Mouse (Mus musculus) neural tube, embryonic 15.5 days (tissue): ENCODE data around the gene Ubp1. TPM values are rescaled to one million over a fixed set of nuclear protein-coding genes. Genes with fewer than 3 reads are reported as not detected.

Experiments used
- ATAC-seq: fragments of 200-750 bp; cut with Nextera tagmentation; 2 replicates; pipeline ENCODE4 v1.8.0; 2017; ENCODE audit warnings: mild to moderate bottlenecking, moderate TSS enrichment, moderate library complexity; ENCODE audit not compliant: low FRiP score
- H3K27ac ChIP-seq: fragments of 300-500 bp; sonication (generic); replicated peaks from 2 replicates; pipeline ENCODE4 v1.5.1; 2015; ENCODE audit warnings: mild to moderate bottlenecking, inconsistent platforms
- H3K27me3 ChIP-seq: fragments of 300-500 bp; sonication (generic); replicated peaks from 2 replicates; pipeline ENCODE4 v1.6.1; 2015; ENCODE audit warnings: inconsistent platforms
- H3K36me3 ChIP-seq: fragments of 300-500 bp; sonication (generic); 2 replicates; pipeline ENCODE4 v1.6.1; 2015; ENCODE audit warnings: inconsistent platforms
- H3K4me1 ChIP-seq: fragments of 300-500 bp; sonication (generic); 2 replicates; pipeline ENCODE4 v1.6.1; 2015; ENCODE audit warnings: inconsistent platforms
- H3K4me2 ChIP-seq: fragments of 300-500 bp; sonication (generic); 2 replicates; pipeline ENCODE4 v1.6.1; 2015; ENCODE audit warnings: inconsistent platforms, mild to moderate bottlenecking, moderate library complexity
- H3K4me3 ChIP-seq: fragments of 300-500 bp; sonication (generic); replicated peaks from 2 replicates; pipeline ENCODE4 v1.5.1; 2015; ENCODE audit warnings: mild to moderate bottlenecking, inconsistent platforms
- H3K9ac ChIP-seq: fragments of 300-500 bp; sonication (generic); replicated peaks from 2 replicates; pipeline ENCODE4 v1.6.1; 2015; ENCODE audit warnings: mild to moderate bottlenecking, inconsistent platforms
- H3K9me3 ChIP-seq: fragments of 300-500 bp; sonication (generic); replicated peaks from 2 replicates; pipeline ENCODE4 v1.6.1; 2016; ENCODE audit warnings: inconsistent platforms
- WGBS: fragments of 180-500 bp; shearing (Covaris S2); methylation state at CpG from one replicate; pipeline ENCODE4 v1.1.7; 2015; ENCODE audit warnings: mixed read lengths; 5-methylcytosine and 5-hydroxymethylcytosine counted together
- polyA plus RNA-seq: library from polyadenylated mRNA; unstranded; fragments of >200 nt; fragmentation: Nextera tagmentation; extraction: Ambion mirVana; gene quantifications from 2 replicates; pipeline ENCODE4 v1.2.1, GENCODE M21; 2015

The Ubp1 gene
- polyA plus RNA-seq, 1 experiment from 2014 or later: 28.3 TPM

DNA sequence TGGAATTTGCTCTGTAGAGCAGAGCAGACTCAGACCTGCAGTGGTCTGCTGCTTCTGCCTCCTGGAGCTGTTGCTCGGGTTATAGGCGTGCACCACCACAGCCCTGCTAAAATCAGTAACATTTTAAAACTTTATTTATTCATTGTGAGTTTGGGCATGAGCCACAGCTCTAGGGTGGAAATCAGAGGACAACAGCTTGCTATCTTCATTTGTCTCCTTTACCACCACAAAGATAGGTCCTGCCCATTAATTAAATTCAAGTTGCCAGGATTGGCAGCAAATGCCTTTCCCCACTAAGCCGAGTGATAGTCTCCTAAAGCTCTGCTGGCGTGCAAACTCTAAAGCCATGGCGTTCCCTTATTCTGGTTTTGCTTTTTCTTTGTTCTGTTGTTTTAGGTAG lies 4.9 kb downstream of the Ubp1 start:
- Histone ChIP-seq H3K27me3 (no peaks in the 10 kb centered on the region), H3K27ac (no peak overlapping the region), H3K4me3 (no peak overlapping the region), H3K9ac (no peak overlapping the region), H3K4me2 (no peak overlapping the region), H3K36me3 (no peaks in the 10 kb centered on the region), H3K4me1 (peaks cover 47% of the 10 kb centered on the region), H3K9me3 (no peaks in the 10 kb centered on the region)
- ATAC-seq: no peak
- 69% methylated on average over 5 of the region's 5 CpGs for WGBS

GRCm38 (mm10) chr9:113939063-113939850 lies 8.5 kb downstream of the Ubp1 start:
- Histone ChIP-seq H3K36me3 (no peaks in the 10 kb centered on the region), H3K4me3 (no peak overlapping the region), H3K27ac (no peak overlapping the region)

GRCm38 (mm10) chr9:113941103-113941805 lies 10.5 kb downstream of the Ubp1 start:
- ATAC-seq: no peak

More at GRCm38 (mm10) chr9:113939063-113939850, 8.5 kb downstream of the Ubp1 start:
- WGBS: 78% methylated on average over 9 of the region's 9 CpGs
- peaks cover 23% of the 10 kb centered on the region for H3K4me1 ChIP-seq
- no peak overlapping the region for H3K9ac ChIP-seq
- ATAC-seq: no peak
- H3K9me3 ChIP-seq: no peaks in the 10 kb centered on the region
- no peak overlapping the region for H3K4me2 ChIP-seq
- H3K27me3 ChIP-seq: no peaks in the 10 kb centered on the region

DNA sequence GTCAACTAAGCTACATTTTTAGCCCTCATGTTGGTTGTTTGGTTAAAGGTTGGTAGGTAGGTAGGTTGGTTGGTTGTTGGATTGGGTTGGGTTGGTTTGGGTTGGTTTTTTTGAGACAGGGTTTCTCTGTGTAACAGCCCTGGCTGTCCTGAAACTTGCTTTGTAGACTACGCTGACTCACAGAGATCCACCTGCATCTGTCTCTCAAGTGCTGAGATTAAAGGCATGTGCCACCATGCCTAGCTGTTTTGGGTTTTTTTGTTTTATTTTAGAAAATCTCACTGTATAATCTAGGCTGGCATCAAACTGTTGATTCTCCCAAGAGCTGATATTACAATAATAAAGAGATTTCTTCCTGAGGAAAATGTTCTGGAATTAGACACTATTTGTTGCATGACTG lies 12.6 kb downstream of the Ubp1 start:
- ATAC-seq: no peak
- H3K27ac ChIP-seq: no peak overlapping the region
- H3K4me1 ChIP-seq: peaks cover 9% of the 10 kb centered on the region
- no peak overlapping the region for H3K4me3 ChIP-seq
- no peak overlapping the region for H3K4me2 ChIP-seq
- WGBS: 95% methylated on average over 1 of the region's 1 CpGs
- peaks cover 14% of the 10 kb centered on the region for H3K36me3 ChIP-seq
- H3K9ac ChIP-seq: no peak overlapping the region
- H3K9me3 ChIP-seq: no peaks in the 10 kb centered on the region
- H3K27me3 ChIP-seq: no peaks in the 10 kb centered on the region

More at GRCm38 (mm10) chr9:113941103-113941805, 10.5 kb downstream of the Ubp1 start:
- H3K4me3 ChIP-seq: no peak overlapping the region
- H3K9me3 ChIP-seq: no peaks in the 10 kb centered on the region
- H3K4me2 ChIP-seq: no peak overlapping the region
- H3K27me3 ChIP-seq: no peaks in the 10 kb centered on the region
- H3K36me3 ChIP-seq: peaks cover 9% of the 10 kb centered on the region
- WGBS: 93% methylated on average over 3 of the region's 3 CpGs
- H3K27ac ChIP-seq: no peak overlapping the region
- no peak overlapping the region for H3K9ac ChIP-seq
- H3K4me1 ChIP-seq: peaks cover 9% of the 10 kb centered on the region

DNA sequence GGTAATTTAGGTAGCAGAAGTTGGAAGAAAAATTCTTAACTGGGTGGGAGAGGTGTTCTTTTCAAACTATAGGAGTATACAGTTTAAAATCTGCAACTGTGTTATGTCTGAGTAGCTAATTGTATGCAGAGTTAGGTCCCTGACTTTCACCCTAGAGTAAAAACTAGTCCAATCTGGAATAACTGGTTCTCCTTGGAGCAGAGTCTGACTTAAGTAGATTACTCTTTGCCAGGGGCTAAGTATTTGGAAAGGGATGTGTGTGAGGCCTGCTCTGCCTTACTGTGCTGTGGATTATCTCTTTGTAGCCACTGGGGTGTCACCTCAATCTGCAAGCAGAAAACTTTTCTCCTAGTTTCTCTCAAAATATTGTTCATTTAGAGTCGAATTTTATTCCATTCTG lies 16.5 kb downstream of the Ubp1 start:
- WGBS: 94% methylated on average over 1 of the region's 1 CpGs
- H3K36me3 ChIP-seq: peaks cover 16% of the 10 kb centered on the region
- no peak overlapping the region for H3K9ac ChIP-seq
- H3K4me1 ChIP-seq: no peaks in the 10 kb centered on the region
- no peak overlapping the region for H3K4me2 ChIP-seq
- H3K27ac ChIP-seq: no peak overlapping the region
- no peak overlapping the region for H3K4me3 ChIP-seq
- no peaks in the 10 kb centered on the region for H3K9me3 ChIP-seq
- no peaks in the 10 kb centered on the region for H3K27me3 ChIP-seq
- ATAC-seq: no peak

DNA sequence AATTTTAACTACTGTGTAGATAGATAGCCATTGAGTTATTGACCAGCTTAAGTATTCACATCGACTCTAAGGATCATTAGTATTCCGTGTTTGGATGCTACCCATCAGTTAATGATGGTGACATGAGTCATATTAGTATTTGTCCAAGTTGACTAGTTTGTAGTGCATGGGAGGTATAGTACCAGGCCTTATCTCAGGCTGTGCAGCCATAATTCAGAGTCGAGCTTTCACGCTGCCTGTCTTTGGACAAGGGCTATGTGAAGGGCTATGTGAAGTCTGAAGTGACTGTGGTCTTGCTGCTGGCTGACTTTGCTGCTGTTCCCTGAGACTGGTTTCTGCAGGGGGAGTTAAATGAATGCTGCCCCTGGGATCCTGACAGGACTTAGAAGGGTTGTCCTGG lies 27.0 kb downstream of the Ubp1 start:
- no peak for ATAC-seq
- Histone ChIP-seq H3K36me3 (peaks cover 47% of the 10 kb centered on the region), H3K4me1 (no peaks in the 10 kb centered on the region), H3K9me3 (no peaks in the 10 kb centered on the region), H3K4me3 (no peak overlapping the region), H3K27ac (no peak overlapping the region), H3K9ac (no peak overlapping the region), H3K27me3 (no peaks in the 10 kb centered on the region), H3K4me2 (no peak overlapping the region)
- 94% methylated on average over 4 of the region's 4 CpGs for WGBS

- Histone ChIP-seq H3K4me3 (no peak overlapping the region), H3K4me2 (no peak overlapping the region), H3K27me3 (no peaks in the 10 kb centered on the region), H3K9me3 (no peaks in the 10 kb centered on the region), H3K9ac (no peak overlapping the region), H3K36me3 (peaks cover 76% of the 10 kb centered on the region), H3K4me1 (no peaks in the 10 kb centered on the region), H3K27ac (no peak overlapping the region)
- ATAC-seq: no peak
Measured at GRCm38 (mm10) chr9:113963718-113964117, 33.0 kb downstream of the Ubp1 start.

DNA sequence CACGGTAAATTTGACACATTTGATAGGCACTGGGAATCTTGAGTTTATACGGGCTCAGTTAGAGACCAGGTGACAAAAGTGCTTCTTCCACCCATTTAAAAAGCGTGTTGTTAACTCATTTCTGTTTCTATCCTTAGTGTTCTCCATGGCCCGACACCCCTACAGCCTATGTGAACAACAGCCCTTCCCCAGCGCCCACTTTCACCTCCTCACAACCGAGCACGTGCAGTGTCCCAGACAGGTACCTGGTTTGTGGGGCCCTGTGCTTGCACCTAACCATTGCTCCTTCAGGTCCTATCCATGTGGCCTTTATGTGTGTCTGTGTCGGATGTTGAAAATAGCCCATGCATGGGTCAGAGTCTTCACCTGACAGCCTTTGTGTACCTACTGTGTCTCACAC lies 33.7 kb downstream of the Ubp1 start:
- no peaks in the 10 kb centered on the region for H3K9me3 ChIP-seq
- H3K4me1 ChIP-seq: no peaks in the 10 kb centered on the region
- no peak overlapping the region for H3K27ac ChIP-seq
- no peak overlapping the region for H3K9ac ChIP-seq
- H3K4me3 ChIP-seq: no peak overlapping the region
- 96% methylated on average over 8 of the region's 8 CpGs for WGBS
- no peak for ATAC-seq
- H3K36me3 ChIP-seq: peaks cover 76% of the 10 kb centered on the region
- no peak overlapping the region for H3K4me2 ChIP-seq
- no peaks in the 10 kb centered on the region for H3K27me3 ChIP-seq

GRCm38 (mm10) chr9:113966838-113967237 lies 36.1 kb downstream of the Ubp1 start:
- ATAC-seq: no peak
- Histone ChIP-seq H3K9me3 (no peaks in the 10 kb centered on the region), H3K4me2 (no peak overlapping the region), H3K4me3 (no peak overlapping the region), H3K4me1 (no peaks in the 10 kb centered on the region), H3K36me3 (peaks cover 88% of the 10 kb centered on the region), H3K9ac (no peak overlapping the region), H3K27ac (no peak overlapping the region), H3K27me3 (no peaks in the 10 kb centered on the region)
- WGBS: 97% methylated on average over 4 of the region's 4 CpGs

DNA sequence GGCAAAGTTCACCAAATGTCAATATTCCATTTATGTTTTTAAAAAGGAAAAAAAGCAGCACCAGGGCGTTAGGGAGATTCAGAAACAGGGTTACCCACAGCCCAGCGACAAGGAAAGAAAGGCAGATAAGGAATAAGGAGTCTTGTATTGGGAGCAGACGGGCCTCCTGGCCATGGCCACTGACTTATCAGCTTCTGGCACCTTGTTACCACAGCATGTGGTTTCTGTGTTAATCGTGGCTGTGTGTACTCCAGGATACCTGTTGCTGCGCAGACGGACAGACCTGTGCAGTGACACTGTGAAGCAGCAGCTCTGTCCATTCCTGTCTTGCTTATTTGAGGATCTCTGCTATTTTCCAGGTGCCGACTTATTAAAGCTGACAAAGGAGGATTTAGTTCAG lies 38.2 kb downstream of the Ubp1 start:
- Histone ChIP-seq H3K27ac (no peak overlapping the region), H3K4me3 (no peak overlapping the region), H3K27me3 (no peaks in the 10 kb centered on the region), H3K9me3 (no peaks in the 10 kb centered on the region), H3K9ac (no peak overlapping the region), H3K4me2 (no peak overlapping the region), H3K4me1 (no peaks in the 10 kb centered on the region), H3K36me3 (peaks cover 86% of the 10 kb centered on the region)
- WGBS: 95% methylated on average over 7 of the region's 7 CpGs
- ATAC-seq: no peak

- Histone ChIP-seq H3K4me3 (no peak overlapping the region), H3K4me1 (no peaks in the 10 kb centered on the region), H3K27ac (no peak overlapping the region), H3K9ac (no peak overlapping the region), H3K36me3 (peaks cover 88% of the 10 kb centered on the region), H3K27me3 (no peaks in the 10 kb centered on the region), H3K4me2 (no peak overlapping the region), H3K9me3 (no peaks in the 10 kb centered on the region)
- ATAC-seq: no peak
- 96% methylated on average over 8 of the region's 8 CpGs for WGBS
Measured at GRCm38 (mm10) chr9:113969399-113969798, 38.7 kb downstream of the Ubp1 start.

DNA sequence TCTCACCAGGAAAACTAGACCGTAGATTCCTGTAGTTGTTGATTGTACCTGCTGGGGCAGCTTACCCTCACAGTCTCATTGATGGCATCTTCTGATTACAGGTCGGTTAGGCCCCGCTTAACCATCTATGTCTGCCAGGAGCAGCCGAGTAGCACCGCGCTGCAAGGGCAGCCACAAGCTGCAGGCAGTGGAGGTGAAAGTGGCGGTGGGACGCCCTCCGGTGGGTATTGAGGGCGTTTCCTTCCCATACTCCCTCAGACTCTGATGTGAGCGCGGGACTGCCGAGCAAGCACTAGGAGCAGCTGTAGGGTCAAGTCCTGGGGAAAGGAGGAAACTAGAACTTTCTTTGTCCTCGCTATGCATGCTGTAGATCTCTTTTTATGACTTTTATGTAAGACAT lies 39.3 kb downstream of the Ubp1 start:
- no peak overlapping the region for H3K4me3 ChIP-seq

More for the DNA sequence above, 39.3 kb downstream of the Ubp1 start:
- H3K9ac ChIP-seq: no peak overlapping the region
- H3K9me3 ChIP-seq: no peaks in the 10 kb centered on the region
- H3K27me3 ChIP-seq: no peaks in the 10 kb centered on the region
- no peak overlapping the region for H3K27ac ChIP-seq
- 93% methylated on average over 14 of the region's 14 CpGs for WGBS
- no peak overlapping the region for H3K4me2 ChIP-seq
- peaks cover 88% of the 10 kb centered on the region for H3K36me3 ChIP-seq
- H3K4me1 ChIP-seq: no peaks in the 10 kb centered on the region
- no peak for ATAC-seq
